Mouse (Mus musculus) CH12.LX (cell line): Measurements from ENCODE around the gene Pknox2. TPM values are rescaled to one million over a fixed set of nuclear protein-coding genes. Genes with fewer than 3 reads are reported as not detected.

Experiments used
- DNase-seq: peaks from one replicate; pipeline ENCODE4 v3.0.0-alpha.2; 2013; ENCODE audit errors: extremely low read depth
- H3K27ac ChIP-seq: 2 replicates; pipeline ENCODE4 v1.5.1; 2012; ENCODE audit warnings: low read depth, mild to moderate bottlenecking, control low read depth, moderate library complexity; ENCODE audit not compliant: insufficient read depth
- H3K27me3 ChIP-seq: replicated peaks from 2 replicates; pipeline ENCODE3; 2012; ENCODE audit warnings: inconsistent platforms
- H3K36me3 ChIP-seq, 2 experiments: replicated peaks in 1 of 2; 2 replicates each; pipeline versions ENCODE3 to v1.6.1; 2012; ENCODE audit warnings: inconsistent platforms in 1 of 2, low read length in 1 of 2, mild to moderate bottlenecking in 1 of 2, mixed read lengths in 1 of 2, moderate library complexity in 1 of 2; ENCODE audit not compliant: control insufficient read depth in 1 of 2, insufficient read depth in 1 of 2
- H3K4me1 ChIP-seq, 2 experiments: 2 replicates each; pipeline ENCODE4 v1.6.1; 2012; ENCODE audit warnings: inconsistent platforms in 1 of 2, moderate library complexity in 1 of 2; ENCODE audit not compliant: insufficient read depth in 2 of 2, control insufficient read depth in 1 of 2
- H3K4me2 ChIP-seq: 2 replicates; pipeline ENCODE4 v1.6.1; 2012; ENCODE audit warnings: low read depth, mild to moderate bottlenecking, control low read depth; ENCODE audit not compliant: poor library complexity, insufficient read depth, severe bottlenecking
- H3K4me3 ChIP-seq, 3 experiments: fragments of 150-350 bp in 1 of 3; sonication (generic) in 1 of 3; replicated peaks in 1 of 3; 2 replicates each; pipeline versions ENCODE3 to v1.5.1; 2011 to 2012; ENCODE audit warnings: low read depth in 2 of 3, low read length in 2 of 3, mild to moderate bottlenecking in 2 of 3, moderate library complexity in 2 of 3, control low read depth in 1 of 3, improper control_type of control experiment in 1 of 3, inconsistent platforms in 1 of 3, mixed read lengths in 1 of 3; ENCODE audit not compliant: poor library complexity in 1 of 3
- H3K79me2 ChIP-seq: replicated peaks from 2 replicates; pipeline ENCODE4 v1.6.1; 2012; ENCODE audit warnings: mild to moderate bottlenecking, moderate library complexity; ENCODE audit not compliant: control insufficient read depth, poor library complexity, insufficient read depth, severe bottlenecking; ENCODE audit errors: extremely low read depth
- H3K9ac ChIP-seq: 2 replicates; pipeline ENCODE4 v1.6.1; 2012; ENCODE audit warnings: low read depth, mild to moderate bottlenecking, control low read depth, moderate library complexity; ENCODE audit not compliant: insufficient read depth
- H3K9me3 ChIP-seq: replicated peaks from 2 replicates; pipeline ENCODE3; 2012; ENCODE audit warnings: low read length, inconsistent platforms, mixed read lengths
- CHD1 ChIP-seq: IDR thresholded peaks from 2 replicates; pipeline ENCODE4 v1.6.1; 2012; ENCODE audit warnings: low read depth, low read length, improper control_type of control experiment, inconsistent platforms
- E2F4 ChIP-seq: IDR thresholded peaks from 2 replicates; pipeline ENCODE4 v1.6.1; 2011; ENCODE audit warnings: low read depth, low read length, improper control_type of control experiment; ENCODE audit not compliant: insufficient replicate concordance
- ELF1 ChIP-seq: IDR thresholded peaks from 2 replicates; pipeline ENCODE4 v1.6.1; 2014; ENCODE audit warnings: low read depth, mild to moderate bottlenecking, inconsistent platforms, low read length, improper control_type of control experiment
- ETS1 ChIP-seq: conservative IDR thresholded peaks from 2 replicates; pipeline ENCODE4 v1.6.1; 2012; ENCODE audit warnings: low read depth, mild to moderate bottlenecking, inconsistent platforms, low read length, improper control_type of control experiment, moderate library complexity
- GABPA ChIP-seq: IDR thresholded peaks from 2 replicates; pipeline ENCODE4 v1.6.1; 2012; ENCODE audit warnings: low read depth, low read length, improper control_type of control experiment, inconsistent platforms; ENCODE audit not compliant: insufficient replicate concordance
- HCFC1 ChIP-seq: IDR thresholded peaks from 2 replicates; pipeline ENCODE4 v1.6.1; 2012; ENCODE audit warnings: low read depth, mild to moderate bottlenecking, inconsistent platforms, low read length, improper control_type of control experiment
- IRF4 ChIP-seq: IDR thresholded peaks from 2 replicates; pipeline ENCODE4 v1.6.1; 2014; ENCODE audit warnings: low read depth, mild to moderate bottlenecking, inconsistent platforms, low read length, improper control_type of control experiment
- MAX ChIP-seq: IDR thresholded peaks from 2 replicates; pipeline ENCODE4 v1.6.1; 2011; ENCODE audit warnings: low read length, improper control_type of control experiment
- MAZ ChIP-seq: IDR thresholded peaks from 2 replicates; pipeline ENCODE4 v1.6.1; 2012; ENCODE audit warnings: low read depth, mild to moderate bottlenecking, inconsistent platforms, low read length, improper control_type of control experiment, moderate library complexity
- PAX5 ChIP-seq: IDR thresholded peaks from 2 replicates; pipeline ENCODE4 v1.6.1; 2012; ENCODE audit warnings: low read length, inconsistent platforms, mixed read lengths
- POLR2A ChIP-seq: IDR thresholded peaks from 2 replicates; pipeline ENCODE4 v1.6.1; 2011; ENCODE audit warnings: low read depth, mild to moderate bottlenecking, improper control_type of control experiment, low read length
- POLR2AphosphoS2 ChIP-seq: IDR thresholded peaks from 2 replicates; pipeline ENCODE4 v1.6.1; 2011; ENCODE audit warnings: low read depth, low read length, improper control_type of control experiment
- RAD21 ChIP-seq: IDR thresholded peaks from 2 replicates; pipeline ENCODE4 v1.6.1; 2011; ENCODE audit warnings: low read depth, mild to moderate bottlenecking, low read length, improper control_type of control experiment, moderate library complexity
- TBP ChIP-seq: conservative IDR thresholded peaks from 2 replicates; pipeline ENCODE4 v1.6.1; 2011; ENCODE audit warnings: low read depth, low read length, improper control_type of control experiment
- ZNF384 ChIP-seq: IDR thresholded peaks from 2 replicates; pipeline ENCODE4 v1.6.1; 2012; ENCODE audit warnings: low read depth, low read length, improper control_type of control experiment, inconsistent platforms
- dilution Hi-C: fragments of 300-500 bp; cut with MboI; formaldehyde crosslinking; loops from 2 replicates; pipeline ENCODE4 v1.14.3; 2020; ENCODE audit warnings: low sequenced_read_pairs; ENCODE audit not compliant: extremely low pct_unique_long_range_greater_than_20kb, extremely low pct_ligation_motif_present
- in situ Hi-C: fragments of 300-500 bp; cut with MboI; formaldehyde crosslinking; loops from 3 replicates; pipeline ENCODE4 v1.14.3; 2019; ENCODE audit warnings: low sequenced_read_pairs, low pct_ligation_motif_present, low pct_unique_long_range_greater_than_20kb, mixed read lengths
- polyA plus RNA-seq: library from polyadenylated mRNA; unstranded; fragments of >175 nt; gene quantifications from 2 replicates; pipeline ENCODE4 v1.2.1, GENCODE M21; 2012; ENCODE audit warnings: low read depth; ENCODE audit not compliant: insufficient read length
- total RNA-seq, 2 experiments: library from RNA; depleted of rRNA; stranded (reverse); fragments of 300-350 nt in 1 of 2; fragments of >200 nt in 1 of 2; gene quantifications; 2 replicates each; pipeline ENCODE4 v1.2.3; 2012 to 2014

Pknox2 gene
- total and polyA plus RNA-seq, 3 experiments: 0.08 to 0.11 TPM; not detected in 1

DNA sequence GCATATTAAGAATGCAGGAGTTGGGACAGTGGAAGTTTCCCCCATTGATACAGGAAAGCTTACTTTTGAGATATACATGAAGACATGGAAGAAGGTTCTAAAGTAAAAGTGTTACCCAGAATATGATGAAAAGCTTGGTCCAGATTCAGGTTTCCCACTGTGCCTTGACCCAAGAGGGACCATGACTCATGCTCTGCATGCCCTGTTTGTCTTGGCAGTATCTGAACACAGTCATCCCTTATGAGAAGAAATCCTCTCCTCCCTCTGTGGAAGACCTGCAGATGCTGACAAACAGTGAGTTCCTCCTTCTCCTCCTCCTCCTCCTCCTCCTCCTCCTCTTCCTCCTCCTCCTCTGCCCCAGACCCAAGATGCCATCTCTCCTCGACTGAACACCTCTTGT lies 276.9 kb downstream of the Pknox2 start:
- H3K27ac ChIP-seq: no peak overlapping the region
- dilution Hi-C loops: no loop called here
- no peak overlapping the region for H3K4me3 ChIP-seq
- H3K4me2 ChIP-seq: no peak overlapping the region
- in situ Hi-C loops: no loop called here
- H3K36me3 ChIP-seq: no peaks in the 10 kb centered on the region
- no peak overlapping the region for H3K9ac ChIP-seq
- 0 out of 4 replicates have a peak, but pooled peaks cover 0 to 4% of the 10 kb centered on the region in 2 experiments for H3K4me1 ChIP-seq
- peaks cover 6% of the 10 kb centered on the region for H3K27me3 ChIP-seq
- no peak for DNase-seq
- no peak for TF ChIP-seq PAX5
- TF ChIP-seq ETS1: no peak
- no peak for TF ChIP-seq ELF1
- no peak for TF ChIP-seq CHD1
- no peak for TF ChIP-seq MAZ
- no peak for TF ChIP-seq IRF4
- no peak for TF ChIP-seq HCFC1
- no peak for TF ChIP-seq POLR2A
- TF ChIP-seq POLR2AphosphoS2: no peak
- no peak for TF ChIP-seq E2F4
- TF ChIP-seq ZNF384: no peak
- no peak for TF ChIP-seq GABPA
- no peaks in the 10 kb centered on the region for H3K79me2 ChIP-seq
- H3K9me3 ChIP-seq: no peaks in the 10 kb centered on the region

DNA sequence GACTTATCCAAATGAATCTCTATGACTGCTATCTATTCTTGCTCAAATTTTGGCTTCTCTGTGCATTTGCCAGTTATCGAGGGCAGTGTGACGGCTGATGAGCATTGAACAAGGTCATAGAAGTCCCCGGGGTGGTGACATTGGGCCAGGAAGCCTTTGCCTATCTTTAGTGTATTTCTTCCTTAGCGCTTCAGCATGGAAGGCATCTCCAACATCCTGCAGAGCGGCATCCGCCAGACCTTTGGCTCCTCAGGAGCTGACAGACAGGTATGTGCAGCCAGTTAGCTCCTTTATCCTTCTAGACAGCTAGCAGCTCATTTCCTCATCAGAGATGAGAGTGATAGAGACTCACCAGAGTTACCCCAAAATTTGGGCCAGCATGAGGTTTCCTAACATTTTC lies 278.5 kb downstream of the Pknox2 start:
- dilution Hi-C loops: no loop called here
- Histone ChIP-seq H3K79me2 (no peaks in the 10 kb centered on the region), H3K4me3 (no peak overlapping the region), H3K4me2 (no peak overlapping the region), H3K9ac (no peak overlapping the region), H3K4me1 (0 out of 4 replicates have a peak, but pooled peaks cover 0 to 4% of the 10 kb centered on the region in 2 experiments), H3K27ac (no peak overlapping the region), H3K9me3 (no peaks in the 10 kb centered on the region), H3K36me3 (no peaks in the 10 kb centered on the region), H3K27me3 (peaks cover 2% of the 10 kb centered on the region)
- TF ChIP-seq MAX: no peak
- no peak for TF ChIP-seq RAD21
- no peak for TF ChIP-seq TBP
- TF ChIP-seq MAZ: no peak
- DNase-seq: no peak
- in situ Hi-C loops: no loop called here
